Mouse (Mus musculus) hindbrain, postnatal 0 days (tissue): ENCODE results near the gene Dnmt3l. TPM values are rescaled to one million over a fixed set of nuclear protein-coding genes. Genes with fewer than 3 reads are reported as not detected.

Experiments used
- ATAC-seq: fragments of 200-750 bp; cut with Nextera tagmentation; 2 replicates; pipeline ENCODE4 v1.8.0; 2017; ENCODE audit warnings: mild to moderate bottlenecking, moderate TSS enrichment, moderate library complexity
- DNase-seq: peaks from one replicate; pipeline ENCODE4 v3.0.0-alpha.2; 2015; ENCODE audit warnings: low spot score
- H3K27ac ChIP-seq: fragments of 300-500 bp; sonication (generic); 2 replicates; pipeline ENCODE4 v1.5.1; 2014; ENCODE audit warnings: mild to moderate bottlenecking
- H3K27me3 ChIP-seq: fragments of 300-500 bp; sonication (generic); 2 replicates; pipeline ENCODE4 v1.6.1; 2014; ENCODE audit warnings: low read length, mixed read lengths; ENCODE audit not compliant: insufficient read depth
- H3K36me3 ChIP-seq: fragments of 300-500 bp; sonication (generic); 2 replicates; pipeline ENCODE4 v1.6.1; 2014; ENCODE audit warnings: low read length, mixed read lengths; ENCODE audit not compliant: insufficient read depth
- H3K4me1 ChIP-seq: fragments of 300-500 bp; sonication (generic); 2 replicates; pipeline ENCODE4 v1.6.1; 2014; ENCODE audit warnings: antibody characterized with exemption, low read length, mixed read lengths; ENCODE audit not compliant: insufficient read depth
- H3K4me2 ChIP-seq: fragments of 300-500 bp; sonication (generic); 2 replicates; pipeline ENCODE4 v1.6.1; 2014; ENCODE audit warnings: low read depth, mild to moderate bottlenecking, low read length, moderate library complexity, mixed read lengths
- H3K4me3 ChIP-seq: fragments of 300-500 bp; sonication (generic); 2 replicates; pipeline ENCODE4 v1.5.1; 2014; ENCODE audit warnings: low read length
- H3K9ac ChIP-seq: fragments of 300-500 bp; sonication (generic); replicated peaks from 2 replicates; pipeline ENCODE4 v1.6.1; 2014; ENCODE audit warnings: mild to moderate bottlenecking, low read length, moderate library complexity, mixed read lengths
- H3K9me3 ChIP-seq: fragments of 300-500 bp; sonication (generic); 2 replicates; pipeline ENCODE4 v1.6.1; 2016; ENCODE audit warnings: low read length, mixed read lengths
- CTCF ChIP-seq: IDR thresholded peaks from 2 replicates; pipeline ENCODE4 v1.5.1; 2016; ENCODE audit warnings: antibody characterized with exemption, control low read depth, low read depth
- WGBS: fragments of 180-500 bp; shearing (Covaris S2); extraction: QIAGEN DNeasy Blood & Tissue Kit; methylation state at CpG from one replicate; pipeline ENCODE4 v1.1.7; 2014; 5-methylcytosine and 5-hydroxymethylcytosine counted together
- polyA plus RNA-seq: library from polyadenylated mRNA; unstranded; fragments of >200 nt; fragmentation: Nextera tagmentation; extraction: Ambion mirVana; gene quantifications from 2 replicates; pipeline ENCODE4 v1.2.1, GENCODE M21; 2015
- total RNA-seq: library from RNA; depleted of rRNA; stranded (reverse); fragments of >200 nt; gene quantifications from 2 replicates; pipeline ENCODE4 v1.2.3, GENCODE M21; 2014; rRNA removed

Dnmt3l gene
- total and polyA plus RNA-seq, 2 experiments from 2014 or later, result 0.13 to 0.63 TPM

DNA sequence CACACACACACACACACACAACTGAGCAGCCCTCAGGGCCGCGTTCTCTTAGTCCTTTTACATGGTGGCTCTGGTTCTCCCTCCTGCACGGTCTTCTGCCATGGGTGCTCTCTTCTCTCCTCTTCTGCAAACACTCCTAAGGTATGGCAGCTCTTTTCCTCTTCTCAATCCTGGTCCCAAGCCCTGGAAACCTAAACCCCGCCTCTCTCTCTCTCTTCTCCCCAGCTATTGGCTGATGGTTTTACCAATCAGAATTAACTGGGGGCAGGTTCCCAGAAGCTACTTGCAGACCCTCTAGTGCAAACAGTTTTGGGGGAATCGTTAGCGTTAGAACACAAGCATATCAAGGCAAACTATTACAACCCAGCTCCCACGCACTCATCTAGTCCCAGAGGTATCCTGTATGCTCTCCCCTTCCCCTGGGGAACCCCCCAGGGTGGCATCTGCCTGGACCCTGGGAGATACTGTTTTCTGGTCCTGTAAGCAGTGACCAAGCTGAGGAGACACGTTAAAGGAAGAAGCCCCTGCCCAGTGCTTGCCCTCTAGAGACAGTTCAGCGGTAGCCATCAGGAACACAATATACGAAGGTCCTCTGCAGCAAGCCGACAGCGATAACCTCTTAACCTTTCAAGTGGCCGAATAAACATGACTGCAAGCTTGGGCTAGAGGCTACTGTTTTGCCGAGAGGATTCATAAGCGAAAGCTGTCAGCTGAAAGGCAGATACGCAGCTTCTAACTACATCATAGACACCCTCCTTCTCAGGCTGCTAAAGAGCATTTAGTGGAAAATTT is 59.4 kb downstream of the Dnmt3l start:
- Histone ChIP-seq H3K27ac (no peak overlapping the region), H3K9ac (no peak overlapping the region; the same call in 1 of the 2 replicates), H3K4me2 (peak overlapping the region; percentile 43), H3K4me1 (no peaks in the 10 kb centered on the region; the same call in 1 of the 2 replicates), H3K9me3 (no peaks in the 10 kb centered on the region), H3K27me3 (no peaks in the 10 kb centered on the region), H3K36me3 (no peaks in the 10 kb centered on the region), H3K4me3 (peak overlapping the region; percentile 1; the same call in 1 of the 2 replicates)
- DNase-seq, result peak; percentile 64
- WGBS, result 34% methylated on average over 16 of the region's 16 CpGs
- no peak for TF ChIP-seq CTCF
- ATAC-seq, result peak; percentile 76

DNA sequence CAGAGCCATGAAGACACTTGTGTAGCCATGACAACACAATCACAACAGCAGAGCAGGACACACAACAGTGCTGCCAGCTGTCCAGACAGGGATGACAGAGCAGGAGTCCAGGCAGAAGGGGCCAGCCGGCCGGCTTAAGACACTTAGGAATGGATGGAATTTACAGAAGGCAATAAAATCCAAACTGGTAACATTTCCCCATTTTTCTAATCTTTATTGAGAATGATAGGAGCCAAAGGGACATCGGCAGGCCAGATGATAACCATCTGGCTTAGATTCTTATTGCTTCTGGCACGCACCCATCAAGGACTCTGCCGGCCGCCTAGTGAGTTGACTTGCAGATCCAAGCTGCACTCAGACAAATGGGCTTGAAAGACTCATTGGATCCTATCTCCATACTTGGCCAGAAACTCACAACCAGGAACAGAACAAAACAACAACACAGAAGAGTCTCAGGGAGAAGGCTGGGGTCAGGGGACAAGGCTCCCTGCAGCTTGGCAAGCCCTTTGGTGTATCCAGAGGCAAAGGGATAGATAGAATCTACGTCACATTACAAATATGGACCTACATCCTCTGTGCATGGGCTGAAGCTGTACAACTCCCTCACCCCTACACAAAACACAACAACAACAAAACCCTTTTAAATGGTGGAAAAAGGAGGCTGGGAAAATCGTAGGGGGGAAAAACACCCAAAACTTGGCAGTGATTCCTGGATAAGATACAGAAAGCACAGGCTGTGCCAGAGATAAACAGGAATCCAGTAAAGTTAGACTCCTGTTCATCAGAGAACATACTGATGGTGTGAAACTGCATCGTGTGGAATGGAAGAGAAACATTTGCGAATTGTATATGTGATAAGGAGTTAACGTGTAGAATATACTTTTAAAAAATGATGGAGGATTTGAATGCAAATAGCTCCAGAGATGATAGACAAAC is 63.1 kb downstream of the Dnmt3l start:
- TF ChIP-seq CTCF, result no peak
- Histone ChIP-seq H3K4me2 (peak overlapping the region; percentile 16; the same call in 1 of the 2 replicates), H3K9ac (no peak overlapping the region), H3K9me3 (no peaks in the 10 kb centered on the region; the same call in 1 of the 2 replicates), H3K36me3 (no peaks in the 10 kb centered on the region), H3K4me1 (no peaks in the 10 kb centered on the region; the same call in 1 of the 2 replicates), H3K27ac (peak overlapping the region; percentile 65), H3K4me3 (no peak overlapping the region), H3K27me3 (no peaks in the 10 kb centered on the region)
- DNase-seq (peak; percentile 51), ATAC-seq (peak; percentile 73)
- 54% methylated on average over 11 of the region's 11 CpGs for WGBS

GRCm38 (mm10) chr10:78105548-78105947 is 63.8 kb downstream of the Dnmt3l start:
- DNase-seq (peak; percentile 35), ATAC-seq (peak; percentile 36)
- H3K9me3 ChIP-seq, result no peaks in the 10 kb centered on the region; the same call in 1 of the 2 replicates
- 61% methylated on average over 12 of the region's 12 CpGs for WGBS
- no peak overlapping the region for H3K9ac ChIP-seq
- no peaks in the 10 kb centered on the region; the same call in 1 of the 2 replicates for H3K4me1 ChIP-seq
- H3K4me2 ChIP-seq, result peak overlapping the region; percentile 16; the same call in 1 of the 2 replicates
- no peak for TF ChIP-seq CTCF
- no peak overlapping the region for H3K4me3 ChIP-seq
- no peaks in the 10 kb centered on the region for H3K27me3 ChIP-seq
- H3K27ac ChIP-seq, result peak overlapping the region; percentile 65
- H3K36me3 ChIP-seq, result no peaks in the 10 kb centered on the region

Other genes starting within 250 kb of the Dnmt3l start
- not detected in 2 replicates for gene Gm9639, start 246.9 kb upstream of the Dnmt3l start, total RNA-seq
- gene Gm9639, start 246.9 kb upstream of the Dnmt3l start, polyA plus RNA-seq, result not detected in 2 replicates
- gene Gm19668, start 242.8 kb upstream of the Dnmt3l start, total RNA-seq, result not detected in 2 replicates
- not detected in 2 replicates for gene Gm19668, start 242.8 kb upstream of the Dnmt3l start, polyA plus RNA-seq
- not detected in 2 replicates for gene Gm9507, start 230.1 kb upstream of the Dnmt3l start, total RNA-seq
- gene Gm9507, start 230.1 kb upstream of the Dnmt3l start, polyA plus RNA-seq, result not detected in 2 replicates
- not detected in 2 replicates for gene Gm2696, start 227.3 kb upstream of the Dnmt3l start, total RNA-seq
- gene Gm2696, start 227.3 kb upstream of the Dnmt3l start, polyA plus RNA-seq, result not detected in 2 replicates
- gene Krtap10-4, start 214.9 kb upstream of the Dnmt3l start, total RNA-seq, result not detected in 2 replicates
- not detected in 2 replicates for gene Krtap10-4, start 214.9 kb upstream of the Dnmt3l start, polyA plus RNA-seq
- not detected in 2 replicates for gene Krtap10-10, start 206.0 kb upstream of the Dnmt3l start, total RNA-seq
- gene Krtap10-10, start 206.0 kb upstream of the Dnmt3l start, polyA plus RNA-seq, result not detected in 2 replicates
- gene Gm36176, start 195.1 kb upstream of the Dnmt3l start, total RNA-seq, result not detected in 2 replicates
- gene Gm36176, start 195.1 kb upstream of the Dnmt3l start, polyA plus RNA-seq, result not detected in 2 replicates
- not detected in 2 replicates for gene Gm10318, start 189.1 kb upstream of the Dnmt3l start, total RNA-seq
- gene Gm10318, start 189.1 kb upstream of the Dnmt3l start, polyA plus RNA-seq, result not detected in 2 replicates
- not detected in 2 replicates for gene Gm3285, start 180.0 kb upstream of the Dnmt3l start, total RNA-seq
- gene Gm3285, start 180.0 kb upstream of the Dnmt3l start, polyA plus RNA-seq, result not detected in 2 replicates
- 27.8 and 31.4 TPM in 2 replicates for gene Lrrc3, start 139.4 kb upstream of the Dnmt3l start, total RNA-seq
- gene Lrrc3, start 139.4 kb upstream of the Dnmt3l start, polyA plus RNA-seq, result 22.1 and 24.3 TPM in 2 replicates
- 6.5 and 9.1 TPM in 2 replicates for gene Trpm2, start 71.4 kb upstream of the Dnmt3l start, total RNA-seq
- gene Trpm2, start 71.4 kb upstream of the Dnmt3l start, polyA plus RNA-seq, result 4.6 and 6.8 TPM in 2 replicates
- 72.0 and 75.7 TPM in 2 replicates for gene 1810043G02Rik, start 63.4 kb upstream of the Dnmt3l start, total RNA-seq
- gene 1810043G02Rik, start 63.4 kb upstream of the Dnmt3l start, polyA plus RNA-seq, result 58.5 and 60.4 TPM in 2 replicates
- gene Pfkl, start 31.9 kb upstream of the Dnmt3l start, total RNA-seq, result 183 and 208 TPM in 2 replicates
- gene Pfkl, start 31.9 kb upstream of the Dnmt3l start, polyA plus RNA-seq, result 96.5 and 101 TPM in 2 replicates
- 0.14 and 0.99 TPM in 2 replicates for gene Aire, start 1.7 kb downstream of the Dnmt3l start, total RNA-seq
- 0.05 and 0.30 TPM in 2 replicates for gene Aire, start 1.7 kb downstream of the Dnmt3l start, polyA plus RNA-seq
- gene Icosl, start 27.4 kb downstream of the Dnmt3l start, total RNA-seq, result 5.1 and 5.3 TPM in 2 replicates
- gene Icosl, start 27.4 kb downstream of the Dnmt3l start, polyA plus RNA-seq, result 1.7 and 1.8 TPM in 2 replicates
- 110 and 115 TPM in 2 replicates for gene D10Jhu81e, start 127.8 kb downstream of the Dnmt3l start, total RNA-seq
- gene D10Jhu81e, start 127.8 kb downstream of the Dnmt3l start, polyA plus RNA-seq, result 31.5 and 32.2 TPM in 2 replicates
- gene Pwp2, start 143.2 kb downstream of the Dnmt3l start, total RNA-seq, result 18.5 and 22.4 TPM in 2 replicates
- gene Pwp2, start 143.2 kb downstream of the Dnmt3l start, polyA plus RNA-seq, result 11.3 and 11.7 TPM in 2 replicates
- 87.2 and 96.9 TPM in 2 replicates for gene Trappc10, start 202.7 kb downstream of the Dnmt3l start, total RNA-seq
- gene Trappc10, start 202.7 kb downstream of the Dnmt3l start, polyA plus RNA-seq, result 40.3 and 42.2 TPM in 2 replicates